Mouse (Mus musculus) activated CD4-positive, CD25-positive, alpha-beta regulatory T cell, adult 4 months (primary cell): ENCODE measurements around the gene Pld1. TPM values are rescaled to one million over a fixed set of nuclear protein-coding genes. Genes with fewer than 3 reads are reported as not detected.

Experiments used
- ATAC-seq: one replicate; pipeline ENCODE4 v1.8.0; 2017
- polyA plus RNA-seq, 2 experiments: library from polyadenylated mRNA; unstranded; fragments of 100-300 nt; shearing (Covaris generic); gene quantifications; one replicate each; pipeline ENCODE4 v1.2.1; 2017

Gene Pld1
- polyA plus RNA-seq, 2 experiments from 2014 or later, result 0.11 to 0.25 TPM

DNA sequence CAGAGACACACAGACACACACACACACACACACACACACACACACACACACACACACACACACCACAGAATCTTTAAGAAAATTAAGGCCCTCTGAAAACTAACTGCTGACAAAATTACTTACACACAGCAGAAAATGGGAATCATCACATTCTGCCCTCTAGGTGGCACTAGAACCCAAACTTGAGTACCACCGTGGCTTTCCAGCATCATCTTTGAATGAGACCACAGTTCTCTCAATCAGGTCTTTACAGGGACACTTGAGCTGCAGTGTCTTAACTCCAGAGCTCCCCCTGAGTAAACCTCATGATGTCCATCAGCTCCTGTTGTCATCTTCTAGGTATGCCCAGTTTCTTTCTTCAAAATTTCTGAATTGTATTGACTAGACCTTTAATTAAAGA is 227.1 kb downstream of the Pld1 start:
- ATAC-seq, result peak; percentile 72

DNA sequence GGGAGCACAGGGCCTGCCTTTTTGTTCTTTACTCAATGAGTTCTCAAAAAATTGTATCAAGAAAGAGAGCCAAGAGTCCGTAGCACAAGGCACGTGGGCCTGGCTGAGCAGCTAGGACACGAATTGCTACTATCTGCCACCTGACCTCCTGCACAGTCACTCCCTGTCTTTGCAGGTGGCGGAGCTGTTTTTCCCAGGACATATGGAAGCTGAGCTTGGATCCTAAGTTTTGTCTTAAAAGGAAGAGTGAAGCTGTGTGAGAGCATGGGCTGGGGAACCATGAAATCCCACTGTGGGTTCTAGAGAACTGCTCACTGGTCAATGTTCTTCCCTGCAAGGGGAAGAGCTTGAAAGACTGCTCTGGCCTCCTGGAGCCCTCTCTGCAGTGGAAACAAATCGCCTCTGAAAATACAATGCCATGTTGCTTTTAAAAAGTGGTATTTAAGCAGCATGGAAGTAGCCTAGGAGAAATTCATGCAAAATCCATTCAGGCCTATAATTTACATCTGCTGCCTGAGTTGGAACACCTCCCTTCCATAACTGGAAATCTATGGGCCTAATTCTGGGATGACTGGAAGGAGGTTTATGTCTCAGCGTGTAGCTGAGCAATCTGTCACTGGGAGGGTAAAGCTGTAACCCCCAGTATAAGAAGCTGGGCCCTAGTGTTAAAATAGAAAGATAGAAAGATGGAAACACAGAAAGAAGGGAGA is 229.5 kb downstream of the Pld1 start:
- ATAC-seq, result no peak

GRCm38 (mm10) chr3:28170911-28171618 is 232.6 kb downstream of the Pld1 start:
- peak; percentile 95 for ATAC-seq

- no peak for ATAC-seq
Observed at GRCm38 (mm10) chr3:28175997-28176967, 237.8 kb downstream of the Pld1 start.

DNA sequence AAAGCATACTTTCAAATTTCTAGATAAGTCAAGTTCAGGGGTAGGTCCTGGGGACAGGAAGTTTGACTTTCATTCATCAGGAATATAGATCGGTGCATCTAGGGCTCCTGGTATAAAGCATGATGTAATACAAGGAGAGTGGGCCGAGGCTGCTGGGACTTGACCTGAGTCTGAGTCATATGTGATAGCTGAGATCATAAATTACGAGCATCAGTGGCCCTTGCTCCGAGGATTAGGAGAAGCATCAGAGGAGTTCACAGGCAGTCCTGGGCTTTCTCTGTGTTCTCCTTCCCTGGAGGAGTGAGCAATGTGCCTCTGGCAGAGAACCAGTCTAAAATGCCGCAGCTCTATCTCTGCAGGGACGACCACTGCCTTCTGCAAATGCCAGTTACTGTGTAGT is 239.8 kb downstream of the Pld1 start:
- no peak for ATAC-seq

Other genes with a start within 250 kb of the Pld1 start
- gene Fndc3b, start 227.4 kb upstream of the Pld1 start, polyA plus RNA-seq, result under 1 TPM; 0.17 to 0.81 TPM
- gene Tmem212, start 42.3 kb upstream of the Pld1 start, polyA plus RNA-seq, result not detected